Mouse (Mus musculus): ENCODE results near the gene Pitpnm3. TPM values are rescaled to one million over a fixed set of nuclear protein-coding genes. Genes with fewer than 3 reads are reported as not detected.

Pitpnm3 gene
- polyA plus RNA-seq, 2 experiments: 0.01 to 0.13 TPM

- Histone ChIP-seq H3K4me1 (replicated peaks; ENCODE audit: control insufficient read depth in 2 of 2, insufficient read depth in 2 of 2, low read length in 1 of 2) (no peaks in the 10 kb centered on the region), H3K27ac (no peak overlapping the region), H3K9me3 (ENCODE audit: control insufficient read depth, low read length) (no peaks in the 10 kb centered on the region), H3K27me3 (ENCODE audit: control insufficient read depth, insufficient read depth, low read length) (no peaks in the 10 kb centered on the region), H3K9ac (replicated peaks) (no peak overlapping the region), H3K36me3 (replicated peaks; ENCODE audit: control insufficient read depth, insufficient read depth, low read depth) (no peaks in the 10 kb centered on the region), H3K4me3 (ENCODE audit: insufficient read depth in 1 of 2, low read depth in 2 of 2, low read length in 2 of 2) (no peak overlapping the region), H3K4me2 (ENCODE audit: low read depth) (no peak overlapping the region)
- ATAC-seq (ENCODE audit: insufficient read depth) (no peak), DNase-seq (ENCODE audit: low read depth in 3 of 3, low spot score in 3 of 3) (no peak)
- TF ChIP-seq CTCF (IDR thresholded peaks at IDR 0.05; ENCODE audit: low read depth): no peak
- no peak for TF ChIP-seq EP300 (IDR thresholded peaks at IDR 0.05; ENCODE audit: low read depth)
- WGBS (ENCODE audit: insufficient replicate concordance): 55% methylated on average over 5 of the region's 5 CpGs
Measured at GRCm38 (mm10) chr11:72067326-72067725, 68.3 kb downstream of the Pitpnm3 start.

- H3K9ac ChIP-seq (replicated peaks): no peak overlapping the region
- no peak for ATAC-seq (ENCODE audit: insufficient read depth)
- no peak overlapping the region for H3K27ac ChIP-seq
- 27% methylated on average over 6 of the region's 6 CpGs for whole genome bisulfite sequencing (ENCODE audit: insufficient replicate concordance)
- H3K4me1 ChIP-seq (replicated peaks; ENCODE audit: control insufficient read depth in 2 of 2, insufficient read depth in 2 of 2, low read length in 1 of 2): no peaks in the 10 kb centered on the region
- H3K36me3 ChIP-seq (replicated peaks; ENCODE audit: control insufficient read depth, insufficient read depth, low read depth): no peaks in the 10 kb centered on the region
- no peaks in the 10 kb centered on the region for H3K9me3 ChIP-seq (ENCODE audit: control insufficient read depth, low read length)
- no peak for DNase-seq (ENCODE audit: low read depth in 3 of 3, low spot score in 3 of 3)
- no peaks in the 10 kb centered on the region for H3K27me3 ChIP-seq (ENCODE audit: control insufficient read depth, insufficient read depth, low read length)
- no peak overlapping the region for H3K4me3 ChIP-seq (ENCODE audit: insufficient read depth in 1 of 2, low read depth in 2 of 2, low read length in 2 of 2)
- TF ChIP-seq CTCF (IDR thresholded peaks at IDR 0.05; ENCODE audit: low read depth) (peak; percentile 65), EP300 (IDR thresholded peaks at IDR 0.05; ENCODE audit: low read depth) (no peak)
- no peak overlapping the region for H3K4me2 ChIP-seq (ENCODE audit: low read depth)
Measured at GRCm38 (mm10) chr11:72066330-72066729, 69.2 kb downstream of the Pitpnm3 start.

GRCm38 (mm10) chr11:72065103-72065502, 70.5 kb downstream of the Pitpnm3 start:
- H3K9me3 ChIP-seq (ENCODE audit: control insufficient read depth, low read length): no peaks in the 10 kb centered on the region
- TF ChIP-seq CTCF (IDR thresholded peaks at IDR 0.05; ENCODE audit: low read depth): no peak
- no peak for TF ChIP-seq EP300 (IDR thresholded peaks at IDR 0.05; ENCODE audit: low read depth)
- no peak overlapping the region for H3K9ac ChIP-seq (replicated peaks)
- no peak overlapping the region for H3K4me3 ChIP-seq (ENCODE audit: insufficient read depth in 1 of 2, low read depth in 2 of 2, low read length in 2 of 2)
- H3K4me1 ChIP-seq (replicated peaks; ENCODE audit: control insufficient read depth in 2 of 2, insufficient read depth in 2 of 2, low read length in 1 of 2): no peaks in the 10 kb centered on the region
- H3K27ac ChIP-seq: no peak overlapping the region
- H3K36me3 ChIP-seq (replicated peaks; ENCODE audit: control insufficient read depth, insufficient read depth, low read depth): no peaks in the 10 kb centered on the region
- no peaks in the 10 kb centered on the region for H3K27me3 ChIP-seq (ENCODE audit: control insufficient read depth, insufficient read depth, low read length)
- ATAC-seq (ENCODE audit: insufficient read depth) (no peak), DNase-seq (ENCODE audit: low read depth in 3 of 3, low spot score in 3 of 3) (no peak)
- 70% methylated on average over 8 of the region's 8 CpGs for WGBS (ENCODE audit: insufficient replicate concordance)
- H3K4me2 ChIP-seq (ENCODE audit: low read depth): no peak overlapping the region

GRCm38 (mm10) chr11:72064414-72064813, 71.2 kb downstream of the Pitpnm3 start:
- 50% methylated on average over 6 of the region's 6 CpGs for WGBS (ENCODE audit: insufficient replicate concordance)
- Histone ChIP-seq H3K4me1 (replicated peaks; ENCODE audit: control insufficient read depth in 2 of 2, insufficient read depth in 2 of 2, low read length in 1 of 2) (no peaks in the 10 kb centered on the region), H3K27ac (no peak overlapping the region), H3K9me3 (ENCODE audit: control insufficient read depth, low read length) (no peaks in the 10 kb centered on the region), H3K9ac (replicated peaks) (no peak overlapping the region), H3K4me2 (ENCODE audit: low read depth) (no peak overlapping the region), H3K36me3 (replicated peaks; ENCODE audit: control insufficient read depth, insufficient read depth, low read depth) (no peaks in the 10 kb centered on the region), H3K4me3 (ENCODE audit: insufficient read depth in 1 of 2, low read depth in 2 of 2, low read length in 2 of 2) (no peak overlapping the region), H3K27me3 (ENCODE audit: control insufficient read depth, insufficient read depth, low read length) (no peaks in the 10 kb centered on the region)
- ATAC-seq (ENCODE audit: insufficient read depth) (no peak), DNase-seq (ENCODE audit: low read depth in 3 of 3, low spot score in 3 of 3) (no peak)
- TF ChIP-seq CTCF (IDR thresholded peaks at IDR 0.05; ENCODE audit: low read depth): no peak
- no peak for TF ChIP-seq EP300 (IDR thresholded peaks at IDR 0.05; ENCODE audit: low read depth)

- Histone ChIP-seq H3K9me3 (ENCODE audit: control insufficient read depth, low read length) (no peaks in the 10 kb centered on the region), H3K9ac (replicated peaks) (no peak overlapping the region), H3K36me3 (replicated peaks; ENCODE audit: control insufficient read depth, insufficient read depth, low read depth) (no peaks in the 10 kb centered on the region), H3K27me3 (ENCODE audit: control insufficient read depth, insufficient read depth, low read length) (no peaks in the 10 kb centered on the region), H3K27ac (no peak overlapping the region), H3K4me2 (ENCODE audit: low read depth) (no peak overlapping the region), H3K4me3 (ENCODE audit: insufficient read depth in 1 of 2, low read depth in 2 of 2, low read length in 2 of 2) (no peak overlapping the region), H3K4me1 (replicated peaks; ENCODE audit: control insufficient read depth in 2 of 2, insufficient read depth in 2 of 2, low read length in 1 of 2) (no peaks in the 10 kb centered on the region)
- WGBS (ENCODE audit: insufficient replicate concordance): 63% methylated on average over 13 of the region's 13 CpGs
- ATAC-seq (ENCODE audit: insufficient read depth): no peak
- no peak for DNase-seq (ENCODE audit: low read depth in 3 of 3, low spot score in 3 of 3)
- no peak for TF ChIP-seq EP300 (IDR thresholded peaks at IDR 0.05; ENCODE audit: low read depth)
- TF ChIP-seq CTCF (IDR thresholded peaks at IDR 0.05; ENCODE audit: low read depth): no peak
Measured at GRCm38 (mm10) chr11:72061093-72061620, 74.4 kb downstream of the Pitpnm3 start.

Data from liver, embryonic 14.5 days (tissue).